Mouse (Mus musculus) inflammation-experienced regulatory T-cells, adult 16 weeks (primary cell): Measurements from ENCODE around the gene Ppib. TPM values are rescaled to one million over a fixed set of nuclear protein-coding genes. Genes with fewer than 3 reads are reported as not detected.

Source experiments
- polyA plus RNA-seq: library from polyadenylated mRNA; unstranded; fragments of 100-300 nt; shearing (Covaris generic); gene quantifications from one replicate; pipeline ENCODE4 v1.2.1, GENCODE M21; 2017

Ppib gene
- 368 TPM for polyA plus RNA-seq

DNA sequence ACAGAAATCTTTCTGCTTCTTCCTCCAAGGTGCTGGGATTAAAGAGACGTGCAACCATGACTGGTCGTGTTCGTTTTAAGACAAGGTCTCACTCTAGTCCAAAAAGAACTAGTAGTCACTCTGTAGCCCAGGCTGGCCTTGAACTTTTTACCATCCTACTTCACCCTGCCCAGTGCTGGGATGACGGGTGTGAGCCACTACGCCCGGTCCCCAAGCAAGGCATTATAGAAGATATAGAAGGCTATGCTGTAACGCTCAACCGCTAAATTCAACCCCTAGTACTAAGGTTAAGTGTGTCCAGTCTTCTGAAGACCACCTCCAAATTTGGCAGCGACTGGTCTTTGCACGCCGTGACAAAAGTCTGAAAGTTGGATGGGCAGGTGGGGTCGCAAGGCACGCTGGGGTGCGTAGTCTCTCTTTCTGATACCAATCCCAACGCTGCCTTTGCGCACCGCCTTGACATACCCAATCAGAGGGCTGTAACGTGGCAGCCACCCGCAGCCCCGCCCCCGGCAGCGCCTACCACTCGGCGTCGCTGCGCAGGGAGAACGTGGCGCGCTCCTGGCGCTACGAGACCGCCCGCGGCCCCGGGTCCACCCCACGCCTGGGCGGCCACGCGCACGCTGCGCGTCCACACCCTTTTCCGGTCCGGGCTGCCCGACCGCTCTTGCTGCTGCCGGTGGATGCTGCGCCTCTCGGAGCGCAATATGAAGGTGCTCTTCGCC, at the start of gene Ppib:
Ppib (plus strand) TSS at position 640 of the 725 bp plus-strand sequence.

DNA sequence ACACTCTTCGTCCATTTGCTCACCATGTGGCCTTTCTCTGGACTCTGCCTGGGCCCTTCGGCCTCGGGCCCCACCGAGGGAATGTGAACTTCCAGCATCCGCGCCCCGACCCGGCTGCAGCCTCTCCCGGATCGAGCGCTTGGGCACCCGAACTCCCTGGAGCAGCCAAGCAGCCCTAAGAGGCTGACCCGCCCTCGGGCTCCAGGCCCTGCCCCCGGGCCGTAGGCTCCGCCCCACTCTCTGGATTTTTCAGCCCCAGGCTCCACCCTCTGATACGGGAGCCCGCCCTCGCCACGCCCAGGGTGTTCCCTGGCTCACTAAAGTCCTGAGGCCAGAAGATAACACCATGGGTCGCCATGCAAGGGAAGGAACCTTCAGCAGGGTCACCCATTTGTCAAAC, 9.6 kb downstream of the Ppib start, which contains the start of gene Snx22:
Snx22 (minus strand) TSS at position 137 of the 400 bp plus-strand sequence.

Other genes starting within 250 kb of the Ppib start
- 4.3 TPM for gene Zfp609, start 232.7 kb upstream of the Ppib start, polyA plus RNA-seq
- 16.5 TPM for gene Pclaf, start 170.0 kb upstream of the Ppib start, polyA plus RNA-seq
- gene Trip4, start 151.4 kb upstream of the Ppib start, polyA plus RNA-seq = 48.2 TPM
- gene Csnk1g1, start 151.3 kb upstream of the Ppib start, polyA plus RNA-seq = 47.1 TPM
- 1.4 TPM for gene Snx22, start 9.5 kb downstream of the Ppib start, polyA plus RNA-seq
- 164 TPM for gene Snx1, start 66.4 kb downstream of the Ppib start, polyA plus RNA-seq
- 151 TPM for gene Ciao2a, start 66.4 kb downstream of the Ppib start, polyA plus RNA-seq
- 0.71 TPM for gene Dapk2, start 98.0 kb downstream of the Ppib start, polyA plus RNA-seq